ENCODE assay signal across 24 mouse cellular contexts in genomic region chr16:91768586-91768985, GRCm38 (mm10). TPM values are rescaled to one million over a fixed set of nuclear protein-coding genes. Genes with fewer than 3 reads are reported as not detected.
DNase-seq lines count a peak whose midpoint lies in the region; ATAC-seq lines count a peak whose summit lies in the region.
"Had no signal": no experiment of that assay in that cellular context is flagged by ENCODE, and none has a peak within 500 bp of the region (broad histone marks: within the 10 kb centered on the region; RNA-seq: fewer than 3 reads in every experiment).

No protein-coding gene starts in this region.

- no peak overlapping the region for H3K4me2 ChIP-seq in heart, embryonic 12.5 days
- H3K4me2 ChIP-seq in neural tube, embryonic 14.5 days (ENCODE audit: low read depth, low read length): no peak overlapping the region
- no peak overlapping the region for H3K4me2 ChIP-seq in neural tube, embryonic 15.5 days
- H3K4me2 ChIP-seq: forebrain, embryonic 13.5 days; limb, embryonic 13.5 days; liver, embryonic 12.5 days; midbrain, embryonic 12.5 days had no signal

- H3K4me1 ChIP-seq in heart, embryonic 12.5 days (replicated peaks): peaks cover 72% of the 10 kb centered on the region
- peaks cover 47% of the 10 kb centered on the region for H3K4me1 ChIP-seq in neural tube, embryonic 14.5 days (ENCODE audit: control insufficient read depth, insufficient read depth, low read length)
- peaks cover 80% of the 10 kb centered on the region for H3K4me1 ChIP-seq in neural tube, embryonic 15.5 days

- no peak overlapping the region for H3K27ac ChIP-seq in heart, embryonic 12.5 days (ENCODE audit: poor library complexity, severe bottlenecking)
- 0 out of 2 replicates have a peak overlapping the region, but pooled peaks have one; percentile 22 for H3K27ac ChIP-seq in neural tube, embryonic 14.5 days (ENCODE audit: low read depth, low read length)
- H3K27ac ChIP-seq in neural tube, embryonic 15.5 days (replicated peaks): no peak overlapping the region
- H3K27ac ChIP-seq: forebrain, embryonic 13.5 days; hindbrain, postnatal 0 days; limb, embryonic 13.5 days; liver, embryonic 12.5 days; midbrain, embryonic 12.5 days had no signal

- H3K9me3 ChIP-seq in heart, embryonic 12.5 days (replicated peaks): no peaks in the 10 kb centered on the region
- H3K9me3 ChIP-seq in neural tube, embryonic 14.5 days (ENCODE audit: control insufficient read depth, low read length): no peaks in the 10 kb centered on the region
- H3K9me3 ChIP-seq in neural tube, embryonic 15.5 days (replicated peaks): no peaks in the 10 kb centered on the region
- H3K9me3 ChIP-seq: forebrain, embryonic 13.5 days; limb, embryonic 13.5 days; liver, embryonic 12.5 days; midbrain, embryonic 12.5 days had no signal

- WGBS in heart, embryonic 12.5 days: 89% methylated on average over 6 of the region's 6 CpGs
- 92% methylated on average over 6 of the region's 6 CpGs for WGBS in neural tube, embryonic 14.5 days
- WGBS in neural tube, embryonic 15.5 days: 91% methylated on average over 6 of the region's 6 CpGs

- no peak overlapping the region for H3K9ac ChIP-seq in heart, embryonic 12.5 days
- no peak overlapping the region for H3K9ac ChIP-seq in neural tube, embryonic 14.5 days (replicated peaks; ENCODE audit: low read depth, low read length)
- no peak overlapping the region for H3K9ac ChIP-seq in neural tube, embryonic 15.5 days (replicated peaks)
- H3K9ac ChIP-seq: forebrain, embryonic 13.5 days; limb, embryonic 13.5 days; liver, embryonic 12.5 days; midbrain, embryonic 12.5 days had no signal

- no peak overlapping the region for H3K4me3 ChIP-seq in heart, embryonic 12.5 days
- no peak overlapping the region for H3K4me3 ChIP-seq in neural tube, embryonic 14.5 days (ENCODE audit: low read depth, low read length)
- no peak overlapping the region for H3K4me3 ChIP-seq in neural tube, embryonic 15.5 days (replicated peaks)
- H3K4me3 ChIP-seq: forebrain, embryonic 13.5 days; limb, embryonic 13.5 days; liver, embryonic 12.5 days; midbrain, embryonic 12.5 days had no signal

- H3K36me3 ChIP-seq in heart, embryonic 12.5 days: no peaks in the 10 kb centered on the region
- no peaks in the 10 kb centered on the region for H3K36me3 ChIP-seq in neural tube, embryonic 14.5 days (ENCODE audit: control insufficient read depth, insufficient read depth, low read length)
- no peaks in the 10 kb centered on the region for H3K36me3 ChIP-seq in neural tube, embryonic 15.5 days
- H3K36me3 ChIP-seq: limb, embryonic 13.5 days; liver, embryonic 12.5 days; midbrain, embryonic 12.5 days had no signal

- no peak for ATAC-seq in heart, embryonic 12.5 days (ENCODE audit: insufficient number of reproducible peaks, low FRiP score)
- no peak for ATAC-seq in neural tube, embryonic 14.5 days (ENCODE audit: low read depth)
- ATAC-seq in neural tube, embryonic 15.5 days (ENCODE audit: low FRiP score): no peak
- ATAC-seq: activated CD4-positive, CD25-positive, alpha-beta regulatory T cell, adult 4 months; forebrain, embryonic 13.5 days; hindbrain, postnatal 0 days; intestine, embryonic 16.5 days; liver, embryonic 12.5 days had no signal

- no peaks in the 10 kb centered on the region for H3K27me3 ChIP-seq in heart, embryonic 12.5 days (replicated peaks)
- H3K27me3 ChIP-seq in neural tube, embryonic 14.5 days (ENCODE audit: control insufficient read depth, insufficient read depth, low read length): no peaks in the 10 kb centered on the region
- no peaks in the 10 kb centered on the region for H3K27me3 ChIP-seq in neural tube, embryonic 15.5 days (replicated peaks)
- H3K27me3 ChIP-seq: forebrain, embryonic 13.5 days; limb, embryonic 13.5 days; midbrain, embryonic 12.5 days had no signal

- intact Hi-C loops in gastrocnemius, postnatal 36 days (cut with DNase I): loop anchor here (5.0 kb wide), 1 partner anchor 34 kb away; no protein-coding TSS in a partner anchor

- peak; percentile 37 to 53 for DNase-seq in heart, adult 9 months (ENCODE audit: low spot score in 2 of 2)
- DNase-seq in gastrocnemius, postnatal 36 days: peak; percentile 32 to 37
- DNase-seq in embryo, embryonic 10.5 days (ENCODE audit: low spot score): no peak
- no peak for DNase-seq in frontal cortex, adult 2 months (ENCODE audit: extremely low spot score in 1 of 2, low spot score in 1 of 2)
- DNase-seq: adrenal gland, adult 8-10 months; cerebellum, adult 8-10 months; cerebellum, postnatal 36 days; kidney, adult 9 months; kidney, postnatal 14 days; layer of hippocampus, postnatal 36 days; lung, adult 18-20 months; lung, postnatal 10 days; retina, postnatal 1 day; thymus, postnatal 25 days had no signal

RNA-seq across cellular contexts. Expression of gene Itsn1, which starts 39.5 kb away (rescaled TPM):
- 29.7 and 31.2 TPM in 2 replicates for polyA plus RNA-seq in heart, embryonic 12.5 days (2016; fragmentation: Nextera tagmentation; extraction: Ambion mirVana)
- polyA plus RNA-seq in neural tube, embryonic 14.5 days (2014; fragmentation: Nextera tagmentation; extraction: Ambion mirVana): 56.5 and 77.5 TPM in 2 replicates
- 44.5 and 48.6 TPM in 2 replicates for polyA plus RNA-seq in neural tube, embryonic 15.5 days (2015; fragmentation: Nextera tagmentation; extraction: Ambion mirVana)
- 10 to 100 TPM; 49.7 to 69.7 TPM for total RNA-seq in gastrocnemius, postnatal 36 days (2021)
- 76.0 and 78.5 TPM in 2 replicates for polyA plus RNA-seq in frontal cortex, adult 2 months (2012; rRNA removed)

RNA-seq across cellular contexts. Expression of gene Cryzl1, which starts 39.8 kb away (rescaled TPM):
- polyA plus RNA-seq in heart, embryonic 12.5 days (2016; fragmentation: Nextera tagmentation; extraction: Ambion mirVana): 48.2 and 54.5 TPM in 2 replicates
- polyA plus RNA-seq in neural tube, embryonic 14.5 days (2014; fragmentation: Nextera tagmentation; extraction: Ambion mirVana): 96.4 and 118 TPM in 2 replicates
- polyA plus RNA-seq in neural tube, embryonic 15.5 days (2015; fragmentation: Nextera tagmentation; extraction: Ambion mirVana): 98.8 and 113 TPM in 2 replicates
- 10 to 100 TPM; 12.7 to 17.0 TPM for total RNA-seq in gastrocnemius, postnatal 36 days (2021)
- 107 and 121 TPM in 2 replicates for polyA plus RNA-seq in frontal cortex, adult 2 months (2012; rRNA removed)

Comparison
In these comparisons a context has a peak if more than half of its experiments do, and no peak if none do; other contexts are left out.
1. DNase-seq: peak in heart, adult 9 months (2 of 2) and gastrocnemius, postnatal 36 days (2 of 2); none in embryo, embryonic 10.5 days (single experiment) and frontal cortex, adult 2 months (0 of 2).